Mouse (Mus musculus): ENCODE results near the gene U2af1l4.
A peak's percentile ranks its signal among the peaks of the same experiment; 100 is the strongest.

U2af1l4 gene

DNA sequence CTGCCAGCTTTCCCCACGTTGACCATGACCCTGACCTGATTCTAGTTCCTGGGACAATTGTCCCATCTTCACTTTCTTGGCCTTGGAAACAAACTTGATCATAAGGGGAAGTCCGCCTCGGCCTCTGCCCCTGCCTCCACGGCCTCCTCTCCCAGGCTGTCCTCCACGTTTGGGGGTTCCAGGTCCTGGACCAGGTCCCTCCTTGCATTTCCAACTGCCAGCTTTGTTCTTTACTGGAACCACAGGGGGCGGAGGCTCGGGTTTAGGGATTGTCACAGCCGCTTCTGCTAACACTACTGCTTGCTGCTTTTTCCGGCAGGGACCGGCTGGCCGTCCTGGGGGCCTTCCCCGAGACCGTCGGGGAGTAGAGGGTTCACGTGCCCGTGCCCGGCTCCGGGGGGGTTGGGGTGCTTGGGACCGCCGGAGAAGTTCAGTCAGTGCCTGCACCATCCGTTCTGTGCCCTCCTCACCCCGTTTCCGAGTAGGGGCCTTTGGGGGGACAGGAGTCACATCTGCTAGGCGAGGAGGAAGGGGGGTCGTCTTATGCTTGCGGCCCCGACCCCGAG lies 23.4 kb downstream of the U2af1l4 start:
- no peak for DNase-seq (ENCODE audit: low read depth, low spot score)

DNA sequence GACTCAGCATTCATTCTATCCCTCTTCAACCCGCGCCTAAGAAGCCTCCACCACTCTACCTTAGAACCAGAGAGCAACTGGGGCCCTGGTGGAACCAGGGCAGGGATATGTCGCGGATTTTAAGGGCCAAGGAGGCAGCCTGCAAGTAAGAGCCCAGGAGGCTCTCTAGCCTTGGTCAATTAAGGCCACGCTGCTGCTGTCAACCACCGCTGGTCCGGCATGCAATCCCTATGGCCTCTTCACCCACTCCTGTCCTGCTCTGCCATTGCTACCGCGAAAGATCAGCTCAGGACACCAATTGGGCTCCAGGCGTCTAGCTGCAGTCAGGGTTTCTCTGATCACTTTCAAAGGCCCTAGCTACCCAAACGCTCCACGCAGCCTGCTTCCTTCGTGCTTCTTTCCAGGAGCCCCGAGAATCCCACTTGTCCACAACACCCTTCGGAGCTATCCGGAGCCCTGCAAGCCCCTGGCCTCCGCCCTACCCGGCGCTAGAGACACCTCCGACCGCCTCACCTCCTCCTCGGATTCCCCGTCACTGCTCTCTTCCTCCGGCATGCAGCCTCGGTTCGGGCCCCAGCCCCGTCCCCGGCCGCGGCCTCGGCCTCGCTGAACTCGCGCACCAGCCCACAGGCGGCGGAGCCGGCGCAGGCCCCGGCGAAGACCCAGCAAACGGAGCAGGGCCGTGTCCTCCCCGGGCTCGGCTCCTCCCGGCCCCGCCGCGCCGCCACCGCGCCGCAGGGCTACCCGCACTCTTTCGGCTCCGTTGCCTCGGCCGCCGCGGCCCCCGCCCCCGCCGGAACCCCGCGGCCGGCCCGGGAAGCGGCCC lies 25.0 kb downstream of the U2af1l4 start:
- no peak for DNase-seq (ENCODE audit: low read depth, low spot score)

DNA sequence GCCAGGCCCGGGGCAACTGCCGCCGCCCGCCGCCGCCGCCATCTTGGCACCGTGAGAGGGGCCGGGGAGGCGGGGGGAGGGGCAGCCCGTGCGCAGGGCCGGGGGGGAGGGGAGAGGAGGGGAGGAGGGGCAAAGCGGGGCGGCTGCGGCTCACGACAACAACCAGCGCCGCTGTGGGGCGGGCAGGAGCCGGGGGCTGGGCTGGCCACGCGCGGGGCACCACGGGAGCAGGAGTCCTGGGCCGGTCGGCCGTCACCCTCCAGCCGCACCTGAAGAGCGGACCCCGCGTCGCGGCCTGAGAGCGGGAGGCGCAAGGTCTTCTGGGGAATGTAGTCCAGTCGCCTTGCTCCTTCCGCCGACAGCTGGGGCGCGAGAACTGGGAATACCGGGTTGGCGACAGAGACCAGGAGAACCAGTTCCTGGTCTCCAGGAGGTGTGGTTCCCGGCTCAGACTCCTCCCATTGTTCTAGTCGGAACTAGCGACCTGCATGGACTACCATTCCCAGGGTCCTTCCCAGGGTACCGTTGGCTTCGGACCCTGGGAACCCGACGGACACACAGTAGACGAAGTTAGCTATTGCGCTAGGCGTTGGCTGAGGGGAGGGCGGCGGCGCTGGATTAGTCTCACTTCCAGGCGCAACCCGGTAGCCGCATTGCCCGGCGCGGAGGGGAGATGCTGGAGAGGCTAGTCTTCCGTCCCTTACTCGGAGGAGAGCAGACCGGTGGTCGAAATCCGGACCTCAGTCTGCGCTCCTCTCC lies 25.8 kb downstream of the U2af1l4 start, which contains the start of gene Kmt2b:
Gene Kmt2b (minus strand): TSS at position 51 of the 759 bp plus-strand sequence.
- DNase-seq (ENCODE audit: low read depth, low spot score) = peak; percentile 99

DNA sequence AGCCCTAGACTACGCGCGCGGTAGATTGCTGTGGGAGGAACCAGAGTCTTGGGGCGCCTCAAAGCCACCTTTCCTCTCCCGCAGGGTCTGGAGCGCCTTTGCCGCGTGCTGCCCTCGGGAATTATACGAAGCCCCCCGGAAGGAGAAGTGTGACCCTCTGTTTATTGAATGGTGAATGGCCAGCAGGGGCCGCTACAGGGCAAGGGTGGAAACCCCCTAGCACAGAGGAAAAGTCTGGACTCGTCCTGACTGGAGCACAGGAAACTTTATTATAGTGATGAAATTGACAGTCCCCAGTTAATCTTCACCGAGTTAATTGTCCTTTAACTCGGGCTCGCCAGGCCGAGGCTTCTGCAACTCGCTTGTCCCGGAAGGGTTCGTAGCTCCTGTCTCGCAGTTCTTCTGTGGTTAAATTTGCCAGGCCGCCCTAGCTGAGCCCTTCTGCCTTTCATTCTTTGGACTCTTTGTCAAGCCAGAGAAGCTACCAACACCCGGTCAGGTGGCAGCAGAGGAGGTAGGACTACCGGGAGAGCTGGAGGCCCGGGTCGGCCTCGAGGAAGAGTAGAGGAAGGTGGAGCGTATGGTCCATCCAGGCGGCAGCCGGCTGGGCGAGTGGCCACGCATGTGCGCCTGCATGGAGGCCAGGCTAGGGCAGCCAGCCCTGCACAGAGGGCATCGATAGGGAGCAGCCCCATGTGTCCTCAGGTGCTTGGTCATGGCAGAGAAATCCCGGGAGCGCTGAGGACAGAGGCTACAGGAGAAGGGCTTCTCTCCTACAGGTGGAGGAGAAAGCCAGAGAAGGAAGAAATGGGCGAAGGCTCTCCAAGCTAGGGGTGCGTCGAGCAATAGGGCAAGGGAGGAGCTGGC lies 26.6 kb downstream of the U2af1l4 start:
- DNase-seq (ENCODE audit: low read depth, low spot score) = peak; percentile 85

DNA sequence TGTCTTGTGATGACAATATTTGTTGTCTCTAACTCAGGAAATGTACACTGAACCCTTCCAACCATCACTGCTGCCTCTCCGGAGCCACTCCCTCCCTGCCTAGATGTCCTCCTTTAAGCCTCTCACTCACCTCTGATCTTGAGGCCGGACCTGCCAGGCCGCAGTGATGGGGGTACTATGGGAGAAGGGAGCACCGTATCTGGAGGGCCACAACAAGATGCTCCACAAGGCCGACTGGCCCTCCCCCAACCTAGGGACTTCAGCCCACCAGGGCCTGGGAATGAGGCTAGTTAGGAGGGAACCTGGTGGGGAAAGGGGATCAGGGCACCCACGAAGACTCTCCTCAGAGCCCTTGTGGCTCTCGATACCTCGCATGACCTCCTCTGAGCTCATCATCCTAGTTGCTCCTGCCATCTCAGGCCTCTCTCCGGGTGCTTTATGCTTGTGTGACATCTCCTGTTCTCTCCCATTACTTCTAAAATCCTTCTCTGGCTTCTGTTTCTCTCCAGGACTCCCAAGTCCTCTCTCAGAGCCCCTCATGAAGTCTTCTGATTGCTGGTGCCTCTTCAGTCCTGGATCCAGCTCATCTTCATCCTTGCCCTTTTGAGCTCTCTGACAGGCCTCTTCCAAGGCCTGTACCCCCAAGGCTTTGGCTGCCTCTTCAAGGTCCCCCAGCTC lies 28.0 kb downstream of the U2af1l4 start:
- no peak for DNase-seq (ENCODE audit: low read depth, low spot score)

DNA sequence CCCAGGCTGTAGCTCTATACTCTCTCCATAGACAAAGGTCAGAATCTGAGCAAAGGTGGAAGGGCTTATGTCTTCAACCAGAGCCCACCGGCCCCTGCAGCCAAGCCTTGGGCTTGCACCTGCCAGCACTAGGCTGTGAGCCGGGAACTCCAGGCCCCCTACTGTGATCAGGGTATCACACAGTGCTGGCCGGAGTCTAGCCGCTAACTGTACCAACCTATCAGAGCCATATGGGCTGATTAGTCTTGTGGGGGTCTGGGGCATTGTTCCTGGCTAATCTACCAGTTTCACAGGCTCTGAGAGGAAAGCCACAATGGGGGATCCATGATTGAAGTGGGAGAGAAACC lies 28.5 kb downstream of the U2af1l4 start:
- DNase-seq (ENCODE audit: low read depth, low spot score) = no peak

DNA sequence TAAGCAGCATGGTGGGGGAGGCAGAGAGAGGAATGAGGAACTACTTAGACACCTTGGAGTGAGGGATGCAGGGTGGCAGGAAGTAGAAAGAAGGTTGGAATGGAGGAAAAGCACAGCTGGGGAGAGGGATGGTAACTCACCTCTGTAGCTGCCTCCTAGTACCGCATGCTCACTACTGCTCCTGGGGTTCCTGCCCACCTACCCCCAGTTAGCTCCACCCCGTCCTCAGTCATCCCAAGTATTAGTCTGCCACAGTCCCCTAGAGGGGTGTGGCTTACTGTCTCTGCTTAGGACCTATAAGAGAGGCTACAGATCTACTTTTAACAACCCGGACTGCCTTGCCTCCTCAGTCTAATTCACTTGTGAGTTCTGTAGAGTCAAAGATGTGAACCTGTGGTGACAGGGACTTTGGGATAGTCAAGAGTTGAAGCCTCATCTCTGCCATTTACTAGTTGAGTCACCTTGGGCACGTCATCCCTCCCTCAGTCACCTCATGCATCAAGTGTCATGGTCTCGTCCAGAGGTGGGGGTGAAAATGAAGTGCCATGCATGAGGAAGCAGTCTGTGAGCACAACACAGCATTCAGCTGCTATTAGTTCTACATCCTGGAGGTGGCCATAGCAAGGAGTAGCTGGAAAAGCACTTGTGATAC lies 29.8 kb downstream of the U2af1l4 start:
- DNase-seq (ENCODE audit: low read depth, low spot score) = peak; percentile 58

DNA sequence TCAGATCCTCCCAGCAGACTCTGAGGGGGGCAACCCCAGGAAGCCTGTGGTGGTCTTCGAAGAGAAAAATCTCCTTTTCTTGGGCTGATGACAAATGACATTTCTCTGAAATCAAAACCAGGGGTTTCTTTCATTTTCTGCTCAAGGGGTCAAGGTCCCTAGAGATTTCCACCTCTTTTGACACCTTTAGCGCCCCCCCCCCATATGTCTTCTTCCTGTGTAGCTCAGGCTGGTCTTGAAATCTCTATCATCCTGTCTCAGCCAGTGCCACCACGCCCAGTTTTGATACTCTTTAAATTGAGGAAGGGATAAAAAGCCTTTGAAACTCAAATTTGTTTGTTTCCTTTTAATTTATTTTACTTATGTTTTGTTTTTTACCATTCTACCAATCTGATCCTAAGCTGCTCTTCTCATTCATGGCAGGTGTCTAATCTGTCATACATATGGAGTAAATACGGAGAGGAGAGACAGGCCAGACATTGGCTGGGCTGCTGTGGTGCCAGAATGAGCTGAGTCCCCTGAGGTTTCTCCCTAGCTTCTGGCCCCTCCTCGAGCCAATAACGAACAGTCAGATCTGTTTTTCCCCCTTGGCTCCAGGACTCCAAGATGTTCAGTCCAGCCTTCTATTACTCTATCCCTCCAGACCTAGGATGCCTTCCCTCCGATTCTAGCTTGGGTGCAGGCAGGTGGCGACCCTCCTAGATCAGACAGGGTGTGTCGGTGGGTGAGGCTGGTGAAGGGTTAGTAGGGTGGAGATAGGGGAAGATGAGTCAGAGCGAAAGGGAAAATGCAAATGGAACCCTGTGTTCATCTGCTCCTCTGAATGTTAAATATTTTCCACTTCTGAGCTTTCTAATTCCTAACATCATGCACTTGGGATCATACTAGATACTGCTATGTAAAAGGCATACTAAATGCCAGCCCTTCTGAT lies 30.7 kb downstream of the U2af1l4 start:
- DNase-seq (ENCODE audit: low read depth, low spot score) = no peak

DNA sequence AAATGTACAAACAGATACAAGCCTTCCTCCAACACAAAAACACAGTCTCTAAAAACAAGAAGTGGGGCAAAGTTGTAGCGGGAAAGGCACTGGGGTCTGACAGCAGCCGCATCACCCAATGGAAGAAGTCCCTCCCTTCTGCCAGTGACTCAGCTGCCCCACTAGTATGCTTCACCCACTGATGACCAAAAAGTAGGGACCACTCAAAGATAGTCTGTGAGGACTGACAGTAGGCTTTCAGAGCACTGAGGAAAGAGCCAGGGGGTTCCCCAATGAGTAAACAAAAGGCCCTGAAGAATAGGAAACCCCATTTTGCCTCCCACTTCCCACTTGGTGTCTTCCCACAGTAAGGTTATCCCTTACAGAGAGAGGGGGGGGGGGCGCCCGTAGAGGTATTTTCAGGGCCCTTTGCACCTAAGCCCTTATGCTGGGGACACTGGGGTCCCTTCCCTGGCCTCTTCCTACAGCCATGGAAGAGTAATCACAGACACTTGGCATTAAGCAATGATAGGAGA lies 31.5 kb downstream of the U2af1l4 start:
- DNase-seq (ENCODE audit: low read depth, low spot score) = no peak

DNA sequence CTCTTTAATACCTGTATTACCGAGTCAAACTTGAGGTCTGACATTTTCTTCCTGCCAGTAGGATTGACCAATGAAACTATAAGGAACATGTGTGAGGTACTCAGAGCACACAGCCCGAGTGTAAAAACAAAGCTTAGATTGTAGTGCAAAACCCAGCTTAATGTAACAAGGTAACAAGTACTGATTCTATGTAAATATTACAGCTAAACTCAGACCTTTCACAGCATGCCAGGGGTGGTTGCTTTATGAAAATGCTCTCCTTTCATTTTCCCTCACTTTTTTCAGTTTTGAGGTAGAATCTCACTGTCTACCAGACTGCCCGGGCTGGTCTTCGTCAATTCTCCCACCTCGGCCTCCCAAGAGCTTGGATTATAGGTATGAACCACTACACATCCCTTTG lies 33.0 kb downstream of the U2af1l4 start:
- no peak for DNase-seq (ENCODE audit: low read depth, low spot score)

DNA sequence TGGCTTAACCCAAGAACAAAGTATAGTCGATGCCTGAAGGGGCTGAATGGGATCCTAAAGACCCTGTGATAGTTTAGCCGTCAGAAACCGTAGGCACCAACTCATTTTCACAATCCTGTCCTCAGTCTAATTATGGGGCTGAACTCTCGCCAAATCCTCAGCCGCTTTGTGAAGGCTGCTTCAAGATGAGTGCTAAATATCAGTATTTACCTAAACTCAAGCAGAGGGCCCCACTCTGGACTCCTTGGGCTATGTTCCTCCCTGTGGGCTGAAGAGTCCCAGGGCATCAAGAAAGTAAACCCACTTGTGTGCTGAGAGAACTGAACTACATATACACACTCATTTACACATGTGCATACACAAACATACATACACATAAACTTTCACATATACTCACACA lies 33.7 kb downstream of the U2af1l4 start:
- no peak for DNase-seq (ENCODE audit: low read depth, low spot score)

DNA sequence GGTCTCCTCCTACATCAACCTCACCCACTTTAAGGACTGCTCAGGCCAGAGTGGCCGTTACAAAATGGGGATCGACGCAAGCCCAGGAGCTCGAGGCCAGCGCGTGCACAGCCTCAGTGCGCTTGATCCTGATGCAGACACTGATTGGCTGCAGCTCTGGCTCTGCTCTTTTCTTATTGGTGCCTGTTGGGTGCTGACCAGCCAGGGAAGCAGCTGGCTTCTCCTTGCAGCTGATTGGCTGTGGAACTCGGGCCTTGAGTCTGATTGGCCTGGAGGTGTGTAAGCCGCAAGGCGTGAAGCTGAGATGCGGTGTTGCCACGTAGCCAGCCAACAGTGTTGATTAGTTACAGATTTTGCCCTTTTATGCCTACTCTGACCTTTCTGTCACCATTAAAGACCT lies 35.7 kb downstream of the U2af1l4 start, which contains the start of gene Zbtb32:
Gene Zbtb32 (minus strand): TSS at position 124 of the 400 bp plus-strand sequence.
- DNase-seq (ENCODE audit: low read depth, low spot score) = peak; percentile 86

DNA sequence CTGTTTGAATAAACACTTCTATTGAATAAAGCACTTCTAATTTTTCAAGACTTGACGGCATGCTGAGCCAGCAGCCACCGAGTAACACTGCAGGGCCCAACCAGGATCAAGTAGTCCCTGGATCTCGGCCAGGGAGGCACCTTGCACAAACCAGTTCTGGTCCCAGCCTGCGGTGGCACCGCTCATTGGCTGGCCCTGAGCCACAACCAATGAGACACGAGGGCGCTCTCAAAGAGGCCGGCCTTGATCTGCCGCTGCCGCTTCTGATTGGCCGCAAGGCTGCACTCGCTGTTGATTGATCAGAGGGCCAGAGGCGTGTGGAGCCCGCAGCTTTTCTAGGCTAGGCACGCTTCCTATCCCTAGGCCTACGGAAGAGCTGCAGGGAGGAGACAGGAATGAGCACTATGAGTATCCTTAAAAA lies 36.8 kb downstream of the U2af1l4 start:
- DNase-seq (ENCODE audit: low read depth, low spot score) = peak; percentile 97

DNA sequence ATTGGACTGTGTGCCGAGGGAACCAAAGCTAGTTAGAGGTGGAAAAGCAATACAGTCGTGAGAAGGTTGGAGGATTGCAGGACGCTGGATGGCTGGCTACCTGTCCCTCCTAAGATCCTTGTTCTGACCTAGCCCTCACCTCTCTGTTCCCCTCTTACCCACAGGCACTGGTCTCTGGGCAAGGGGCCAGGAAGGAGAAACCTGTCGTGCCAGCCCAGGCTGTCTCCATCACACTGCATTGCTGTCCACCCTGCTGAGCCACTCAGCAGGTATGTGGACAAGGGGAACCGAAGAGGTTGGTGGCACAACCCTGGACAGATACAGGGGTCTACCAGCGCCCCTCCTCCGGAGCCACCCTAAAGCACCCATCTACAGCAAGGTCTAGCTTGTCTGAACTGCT lies 37.5 kb downstream of the U2af1l4 start:
- no peak for DNase-seq (ENCODE audit: low read depth, low spot score)

DNA sequence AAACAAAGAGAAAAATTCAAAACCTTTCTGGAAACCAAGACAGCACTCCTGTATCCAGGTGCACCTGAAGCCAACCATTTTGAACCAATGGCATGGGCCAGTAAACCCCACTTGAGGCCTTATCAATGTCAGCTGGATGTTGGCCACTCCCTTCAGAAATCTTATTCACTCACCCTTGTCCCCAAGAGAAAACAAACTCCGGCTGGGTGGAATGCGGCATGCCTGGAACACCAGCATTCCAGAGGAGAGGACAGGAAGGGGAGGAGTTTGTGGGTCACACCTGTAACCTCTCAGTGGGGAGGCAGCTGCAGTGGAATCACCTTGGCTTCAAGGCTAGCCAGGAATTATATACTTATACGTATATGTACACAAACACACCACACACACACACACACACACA lies 39.5 kb downstream of the U2af1l4 start:
- peak; percentile 93 for DNase-seq (ENCODE audit: low read depth, low spot score)

DNA sequence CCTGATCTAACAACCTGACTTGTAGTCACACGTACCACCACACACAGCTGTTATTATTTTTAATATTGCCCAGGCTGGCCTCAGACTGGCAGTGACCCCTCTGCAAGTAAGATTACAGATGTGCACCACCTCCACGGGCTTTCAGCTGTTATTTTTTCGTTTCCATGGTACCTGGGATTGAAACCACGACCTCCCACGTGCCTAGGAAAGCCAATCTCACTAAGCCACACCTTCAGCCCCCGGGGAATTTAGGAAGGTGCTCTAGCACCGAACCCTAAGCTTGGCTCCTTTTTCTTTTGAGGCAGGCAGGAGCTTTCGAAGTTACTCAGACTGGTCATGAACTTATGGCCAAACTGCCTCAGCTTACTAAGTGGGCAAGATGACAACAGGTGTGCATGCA lies 41.3 kb downstream of the U2af1l4 start:
- peak; percentile 48 for DNase-seq (ENCODE audit: low read depth, low spot score)

DNA sequence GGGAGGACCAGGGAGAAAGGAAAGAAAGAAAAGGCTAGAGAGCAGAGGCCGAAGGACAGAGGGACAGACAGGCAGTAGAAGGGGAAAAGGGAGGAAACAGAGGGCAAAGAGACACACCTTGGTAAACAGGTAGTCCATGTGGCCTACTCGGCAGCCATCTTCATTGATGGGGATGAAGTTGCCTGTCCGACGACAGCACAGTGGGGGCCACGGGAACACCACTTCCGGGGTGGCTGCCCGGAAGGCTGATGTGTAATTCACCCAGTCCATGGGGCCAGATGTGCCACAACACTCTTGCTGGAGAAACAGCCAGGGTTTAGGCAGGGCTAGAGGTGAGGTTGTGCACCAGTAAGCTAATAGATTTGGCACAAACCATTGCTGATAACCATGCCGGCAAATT lies 41.8 kb downstream of the U2af1l4 start:
- DNase-seq (ENCODE audit: low read depth, low spot score) = no peak

DNA sequence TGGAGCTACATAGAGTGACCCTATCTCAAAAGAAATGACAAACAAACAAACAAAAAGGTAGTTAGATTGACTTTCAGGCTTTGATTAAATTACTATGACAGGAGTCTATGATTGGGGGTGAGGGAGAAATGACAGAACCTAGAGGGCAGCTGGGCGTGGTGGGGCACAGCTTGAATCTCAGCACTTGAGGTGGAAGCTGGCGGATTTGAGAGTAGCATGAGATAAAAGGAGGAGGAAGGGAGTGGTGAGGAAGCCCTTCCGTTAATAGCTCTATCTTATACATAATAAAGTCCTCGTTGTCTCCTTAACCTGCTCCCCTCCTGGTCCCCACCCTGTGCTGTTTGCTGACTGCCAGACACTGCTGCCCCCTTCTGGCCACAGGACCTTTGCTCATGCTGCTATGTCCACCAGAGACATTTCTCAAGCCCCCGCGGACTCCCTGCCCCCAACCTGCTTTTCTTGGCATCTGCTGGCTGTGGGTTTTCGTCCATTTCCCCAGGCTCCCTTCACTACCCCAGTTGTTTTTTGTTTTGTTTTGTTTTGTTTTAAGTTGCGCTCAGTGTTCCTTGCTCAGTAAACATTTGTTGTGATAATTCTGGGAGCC lies 44.7 kb downstream of the U2af1l4 start:
- peak; percentile 98 for DNase-seq (ENCODE audit: low read depth, low spot score)

DNA sequence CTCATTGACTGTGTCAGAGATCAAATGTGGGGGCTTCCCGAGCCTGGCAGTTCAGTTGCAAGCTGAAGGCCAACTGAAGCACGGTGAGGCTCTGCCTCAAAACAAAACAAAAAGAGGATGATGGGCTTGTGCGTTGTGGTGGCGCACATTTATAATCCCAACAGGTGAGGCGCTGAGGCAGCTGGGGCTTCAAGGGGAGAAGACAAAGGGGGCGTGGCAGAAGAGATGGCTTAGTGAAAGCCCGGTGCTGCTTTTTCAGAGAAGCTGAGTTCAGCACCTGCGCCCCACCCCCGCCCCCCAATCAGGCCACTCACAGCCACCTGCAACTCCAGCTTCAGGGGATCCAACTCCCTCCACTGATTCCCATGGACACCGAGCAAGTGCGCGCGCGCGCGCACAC lies 45.4 kb downstream of the U2af1l4 start:
- DNase-seq (ENCODE audit: low read depth, low spot score) = peak; percentile 74
